Mouse (Mus musculus): ENCODE results near the gene St3gal3.
A peak's percentile ranks its signal among the peaks of the same experiment; 100 is the strongest.

St3gal3 gene

GRCm38 (mm10) chr4:118134485-118135365, at the start of gene St3gal3:
St3gal3 (minus strand) TSS chr4:118134914.
- peak; percentile 94 for DNase-seq (ENCODE audit: low read depth, low spot score)

DNA sequence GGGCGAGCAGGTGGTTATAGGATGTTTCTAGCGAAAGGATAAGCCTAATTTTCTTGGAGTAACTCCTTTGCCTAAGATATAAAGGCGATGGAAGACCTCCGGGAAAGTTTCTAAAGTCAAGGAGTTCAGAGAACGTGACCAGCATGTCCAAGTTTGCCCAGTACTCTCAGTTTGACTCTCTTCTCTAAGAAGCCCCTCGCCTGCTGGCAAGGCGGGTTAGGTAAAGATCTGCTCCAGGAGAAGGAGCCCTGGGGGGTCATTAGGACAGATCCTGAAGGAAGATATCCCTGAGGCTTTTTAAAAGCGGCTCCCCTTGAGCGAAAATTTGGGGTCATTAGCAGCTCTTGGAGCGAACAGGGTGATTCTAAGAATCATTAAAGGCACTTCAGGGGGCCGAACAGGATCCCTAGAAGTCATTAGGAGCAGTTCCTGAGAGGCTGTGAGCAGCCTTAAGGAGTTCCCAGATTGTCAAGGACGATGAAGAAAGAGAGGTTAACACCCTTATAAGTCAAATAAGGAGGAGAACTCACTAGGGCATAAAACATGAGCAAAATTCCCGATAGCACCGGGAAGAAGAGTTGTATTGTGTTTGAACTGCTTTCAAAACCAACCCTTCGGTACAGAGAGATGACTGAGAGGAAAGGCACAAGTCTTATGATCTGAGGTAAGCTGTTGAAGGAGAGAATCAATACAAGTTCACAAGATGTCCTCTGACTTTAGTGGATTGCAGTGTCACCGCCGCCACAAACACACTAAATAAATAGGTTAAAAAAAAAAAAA, 45.8 kb upstream of the St3gal3 start:
- DNase-seq (ENCODE audit: low read depth, low spot score) = no peak

GRCm38 (mm10) chr4:118179467-118180300, 45.0 kb upstream of the St3gal3 start, which contains the start of gene Kdm4a:
Kdm4a (minus strand) TSS chr4:118180043.
- DNase-seq (ENCODE audit: low read depth, low spot score) = peak; percentile 100

DNA sequence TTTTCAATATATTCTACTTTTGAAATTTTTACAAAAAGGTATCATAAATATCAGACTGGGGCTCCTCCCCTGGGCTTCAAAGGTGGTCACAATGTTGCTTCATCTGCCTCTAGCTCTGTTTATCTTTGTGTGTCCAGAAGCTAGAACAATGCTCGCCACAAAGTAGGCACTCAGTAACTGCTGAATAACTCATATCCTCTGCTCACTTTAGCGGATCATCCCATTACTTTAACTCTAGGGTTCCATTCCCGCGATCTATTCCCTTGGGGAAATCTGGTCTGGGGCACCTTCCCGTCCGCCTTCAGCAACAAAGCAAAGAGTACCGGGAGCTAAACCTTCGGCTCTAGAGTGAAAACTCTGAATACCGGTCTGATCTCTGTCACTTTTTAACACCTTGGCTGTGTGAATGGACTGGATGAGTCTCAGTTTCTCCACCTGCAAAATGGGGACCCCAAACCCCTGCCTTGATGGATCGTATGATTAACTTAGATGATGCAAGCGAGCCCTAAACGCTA, 44.3 kb upstream of the St3gal3 start:
- no peak for DNase-seq (ENCODE audit: low read depth, low spot score)

- no peak for DNase-seq (ENCODE audit: low read depth, low spot score)
Observed at GRCm38 (mm10) chr4:118172461-118172860, 37.7 kb upstream of the St3gal3 start.

- peak; percentile 80 for DNase-seq (ENCODE audit: low read depth, low spot score)
Observed at GRCm38 (mm10) chr4:118171006-118171405, 36.3 kb upstream of the St3gal3 start.

DNA sequence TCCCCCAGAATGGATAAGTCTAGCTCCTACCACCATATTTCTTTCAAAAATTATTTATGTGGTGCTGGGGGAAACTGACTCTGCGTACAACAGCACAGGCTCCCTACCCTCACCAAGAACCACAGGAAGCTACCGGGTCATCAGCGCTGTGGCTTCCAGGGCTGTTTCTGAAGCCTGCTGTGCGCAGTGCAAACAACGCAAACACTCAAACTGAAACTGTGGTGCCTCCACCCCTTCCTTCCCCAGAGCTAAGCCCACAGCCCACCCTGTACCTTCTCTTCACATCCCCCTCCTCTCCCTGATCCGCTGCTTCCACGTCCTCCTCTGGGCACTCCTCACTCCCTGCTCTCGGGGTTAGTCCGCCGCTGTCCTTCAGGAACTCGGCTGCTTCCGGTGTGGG, 27.4 kb upstream of the St3gal3 start:
- no peak for DNase-seq (ENCODE audit: low read depth, low spot score)

- DNase-seq (ENCODE audit: low read depth, low spot score) = no peak
Observed at GRCm38 (mm10) chr4:118157666-118158065, 23.0 kb upstream of the St3gal3 start.

- DNase-seq (ENCODE audit: low read depth, low spot score) = no peak
Observed at GRCm38 (mm10) chr4:118156559-118156958, 21.8 kb upstream of the St3gal3 start.

- no peak for DNase-seq (ENCODE audit: low read depth, low spot score)
Observed at GRCm38 (mm10) chr4:118154889-118155288, 20.2 kb upstream of the St3gal3 start.

GRCm38 (mm10) chr4:118152020-118152785, 17.5 kb upstream of the St3gal3 start:
- no peak for DNase-seq (ENCODE audit: low read depth, low spot score)

DNA sequence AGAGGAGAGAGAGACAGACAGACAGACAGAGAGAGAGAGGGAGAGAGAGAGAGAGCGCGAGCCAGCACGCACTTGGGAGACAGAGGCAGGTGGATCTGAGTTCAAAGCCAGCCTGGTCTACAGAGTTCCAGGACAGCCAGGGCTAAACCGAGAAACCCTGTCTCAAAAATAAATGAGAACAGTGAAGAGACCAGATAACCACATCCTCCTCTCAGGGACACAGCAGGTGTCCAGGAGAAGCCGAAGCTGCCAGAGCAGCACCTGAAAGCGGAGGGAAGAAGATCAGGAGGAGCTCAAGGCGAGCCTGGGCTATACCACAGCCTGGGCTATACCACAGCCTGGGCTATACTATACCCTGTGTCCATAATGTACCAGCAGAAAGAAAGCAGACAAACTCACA, 16.1 kb upstream of the St3gal3 start:
- no peak for DNase-seq (ENCODE audit: low read depth, low spot score)

GRCm38 (mm10) chr4:118149956-118150680, 15.4 kb upstream of the St3gal3 start:
- DNase-seq (ENCODE audit: low read depth, low spot score) = no peak

GRCm38 (mm10) chr4:118149055-118149576, 14.4 kb upstream of the St3gal3 start:
- no peak for DNase-seq (ENCODE audit: low read depth, low spot score)

- DNase-seq (ENCODE audit: low read depth, low spot score) = no peak
Observed at GRCm38 (mm10) chr4:118148317-118148687, 13.6 kb upstream of the St3gal3 start.

DNA sequence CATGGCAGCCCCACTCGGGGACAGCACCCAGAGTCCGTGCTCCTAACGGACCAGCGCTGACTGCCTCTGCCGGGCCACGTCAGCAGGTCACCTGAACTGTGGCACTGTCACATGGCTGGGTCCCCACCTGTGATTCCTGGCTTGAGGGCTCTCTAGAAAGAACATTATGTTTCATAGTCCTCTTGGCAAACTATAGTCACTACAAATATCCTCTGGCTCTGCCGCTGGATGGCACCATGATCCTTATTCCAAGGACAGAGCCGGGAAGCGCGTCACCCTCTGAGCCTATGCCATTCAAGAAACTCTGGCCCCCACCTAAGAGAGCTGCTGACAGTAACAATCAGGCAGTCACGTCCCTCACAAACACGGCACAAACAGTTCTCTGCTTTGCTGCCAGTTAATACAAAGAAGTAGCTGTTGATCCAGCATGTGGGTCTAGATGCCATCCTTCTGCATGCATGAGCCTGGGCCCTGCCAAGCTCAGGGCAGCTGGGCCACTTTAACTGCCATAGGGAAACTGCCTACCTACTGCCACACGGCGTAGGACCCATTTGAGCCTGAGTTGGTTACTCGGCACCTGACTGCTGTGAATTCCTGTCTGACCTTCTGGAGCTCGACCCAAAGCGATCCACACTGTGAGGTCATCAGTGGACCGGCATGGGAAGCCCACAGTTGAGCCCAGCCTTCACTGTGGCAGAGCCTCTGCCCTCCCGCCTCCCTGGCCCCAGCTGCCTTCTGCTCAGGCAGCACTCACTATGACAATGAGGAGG, 13.0 kb upstream of the St3gal3 start:
- no peak for DNase-seq (ENCODE audit: low read depth, low spot score)

DNA sequence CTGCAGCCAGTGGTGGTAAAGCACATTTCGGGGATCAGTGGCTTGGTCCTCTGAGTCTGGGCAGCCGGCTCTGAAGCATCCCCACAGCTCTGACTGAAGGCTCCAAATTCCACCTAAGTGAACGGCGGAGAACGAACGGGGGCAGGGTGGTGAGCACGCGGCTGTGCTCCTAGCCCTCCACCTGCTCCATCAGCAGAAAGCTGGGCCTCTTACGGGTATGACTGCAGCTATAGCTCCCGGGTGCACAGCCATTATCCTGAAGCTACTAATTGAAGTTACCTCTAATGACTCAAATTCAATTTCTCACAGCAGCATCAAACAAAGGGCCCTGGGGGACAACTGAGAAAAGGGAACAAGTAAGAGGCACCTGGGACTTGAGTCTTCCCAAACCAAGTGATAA, 12.4 kb upstream of the St3gal3 start:
- no peak for DNase-seq (ENCODE audit: low read depth, low spot score)

GRCm38 (mm10) chr4:118144324-118144723, 9.6 kb upstream of the St3gal3 start:
- no peak for DNase-seq (ENCODE audit: low read depth, low spot score)

- no peak for DNase-seq (ENCODE audit: low read depth, low spot score)
Observed at GRCm38 (mm10) chr4:118143679-118144078, 9.0 kb upstream of the St3gal3 start.

All from R1 (cell line).